Mouse (Mus musculus): Measurements from ENCODE around the gene Zan.

Gene Zan

GRCm38 (mm10) chr5:137349384-137350204 lies 127.3 kb downstream of the Zan start, which contains the start of gene Ephb4:
Gene Ephb4, plus strand, starts transcription at chr5:137350109.
- DNase-seq: peak; percentile 55

DNA sequence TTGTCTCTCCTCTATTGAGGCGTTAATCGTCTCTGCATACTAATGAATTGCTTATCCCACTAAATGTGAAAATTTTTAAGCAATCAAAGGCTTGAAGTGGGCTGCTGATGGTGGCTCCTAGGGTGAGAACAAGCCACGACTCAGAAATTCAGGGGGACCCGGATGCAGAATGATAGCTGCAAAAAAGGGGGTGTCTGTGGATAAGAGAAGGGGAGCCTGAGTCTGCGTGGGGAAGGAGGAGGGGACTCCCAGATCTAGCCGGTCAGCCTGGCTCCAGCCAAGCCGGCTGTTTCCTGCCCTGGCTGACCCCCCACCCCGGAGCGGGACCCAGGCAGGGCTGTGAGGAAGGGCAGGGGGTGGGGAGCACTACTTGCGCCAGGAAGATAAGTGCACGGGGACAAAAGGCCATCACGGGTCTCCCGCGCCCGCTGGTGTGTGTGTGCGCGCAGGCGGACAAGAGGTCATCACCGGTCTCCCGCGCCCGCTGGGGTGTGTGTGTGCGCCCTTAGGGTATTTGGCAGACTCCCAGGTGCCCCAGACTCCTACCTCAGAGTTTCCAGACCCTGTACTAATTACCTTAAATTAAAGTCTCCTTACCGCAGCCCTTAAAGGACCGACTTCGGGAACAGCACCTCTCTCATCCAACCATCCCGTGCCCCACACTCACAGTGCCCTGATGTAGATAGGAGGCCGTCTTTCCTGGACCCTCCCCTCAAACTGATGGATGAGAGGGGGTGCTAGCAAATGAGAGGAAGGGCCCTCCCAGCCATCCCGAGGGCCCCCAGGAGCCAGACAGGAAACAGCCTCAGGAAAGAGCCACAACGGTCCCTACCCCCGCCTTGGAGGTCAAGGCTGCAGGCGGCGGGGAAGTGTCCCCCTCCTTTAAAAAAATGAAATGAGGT lies 128.1 kb downstream of the Zan start:
- no peak for DNase-seq

- no peak for DNase-seq
Observed at GRCm38 (mm10) chr5:137347856-137348255, 129.0 kb downstream of the Zan start.

DNA sequence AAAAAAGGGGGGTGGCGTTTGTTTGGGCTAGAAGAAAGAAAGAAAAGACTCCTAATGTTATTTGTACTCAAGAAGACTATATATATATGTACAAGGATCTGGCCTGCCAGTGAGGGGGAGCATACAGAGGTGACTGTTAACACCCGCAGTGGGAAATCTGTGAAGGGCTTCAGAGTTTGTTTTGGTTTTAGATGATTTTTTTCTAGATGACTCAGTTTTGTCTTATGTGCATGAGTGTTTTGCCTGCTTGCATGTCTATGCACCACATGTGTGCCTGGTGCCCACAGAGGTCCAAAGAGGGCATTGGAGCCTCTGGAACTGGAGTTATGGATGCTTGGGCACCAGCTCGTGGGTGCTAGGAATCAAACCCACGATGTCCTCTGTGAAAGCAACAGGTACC lies 129.9 kb downstream of the Zan start:
- no peak for DNase-seq

- no peak for DNase-seq
Observed at GRCm38 (mm10) chr5:137346388-137346787, 130.5 kb downstream of the Zan start.

GRCm38 (mm10) chr5:137345821-137346220 lies 131.0 kb downstream of the Zan start:
- no peak for DNase-seq

- no peak for DNase-seq
Observed at GRCm38 (mm10) chr5:137343869-137344268, 133.0 kb downstream of the Zan start.

DNA sequence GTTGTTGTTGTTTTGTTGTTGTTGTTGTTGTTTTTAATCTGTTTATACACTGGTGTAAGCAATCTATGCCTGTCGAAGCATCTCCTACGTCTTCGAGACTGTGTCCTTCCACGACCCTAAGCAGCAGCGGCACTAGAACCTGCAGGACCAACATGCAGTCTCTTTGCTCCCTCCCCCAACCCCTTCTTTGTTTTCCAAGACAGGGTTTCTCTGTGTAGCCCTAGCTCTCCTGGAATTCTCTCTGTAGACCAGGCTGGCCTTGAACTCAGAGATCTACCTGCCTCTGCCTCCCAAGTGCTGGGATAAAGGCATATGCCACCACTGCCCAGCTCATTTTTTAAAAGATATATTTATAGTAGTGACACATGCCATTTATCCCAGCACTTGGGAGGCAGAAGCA lies 133.5 kb downstream of the Zan start:
- DNase-seq: no peak

GRCm38 (mm10) chr5:137342407-137343012 lies 134.4 kb downstream of the Zan start:
- DNase-seq: no peak

DNA sequence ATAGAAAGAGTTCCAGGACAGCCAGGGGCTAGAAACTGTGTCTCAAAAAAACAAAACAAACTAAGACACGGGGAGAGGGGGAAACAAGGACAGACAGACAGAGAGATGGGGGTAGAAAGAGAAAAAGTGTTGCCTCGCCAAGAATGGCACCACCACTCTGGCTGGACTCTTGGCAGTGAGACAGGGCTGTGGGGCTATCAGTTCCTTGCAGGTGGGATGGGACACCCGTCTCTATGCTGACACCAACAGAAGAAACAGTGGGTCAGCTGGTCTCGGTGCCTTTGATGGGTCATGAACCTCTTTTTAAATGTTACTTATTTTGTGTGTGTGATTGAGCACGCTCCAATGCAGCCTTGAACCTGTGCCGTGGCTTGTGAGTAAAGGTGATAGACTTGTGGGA lies 136.6 kb downstream of the Zan start:
- no peak for DNase-seq

- peak; percentile 22 for DNase-seq
Observed at GRCm38 (mm10) chr5:137339290-137339979, 137.4 kb downstream of the Zan start.

GRCm38 (mm10) chr5:137338663-137339289 lies 138.1 kb downstream of the Zan start:
- no peak for DNase-seq

- peak; percentile 94 for DNase-seq
Observed at GRCm38 (mm10) chr5:137338256-137338655, 138.6 kb downstream of the Zan start.

DNA sequence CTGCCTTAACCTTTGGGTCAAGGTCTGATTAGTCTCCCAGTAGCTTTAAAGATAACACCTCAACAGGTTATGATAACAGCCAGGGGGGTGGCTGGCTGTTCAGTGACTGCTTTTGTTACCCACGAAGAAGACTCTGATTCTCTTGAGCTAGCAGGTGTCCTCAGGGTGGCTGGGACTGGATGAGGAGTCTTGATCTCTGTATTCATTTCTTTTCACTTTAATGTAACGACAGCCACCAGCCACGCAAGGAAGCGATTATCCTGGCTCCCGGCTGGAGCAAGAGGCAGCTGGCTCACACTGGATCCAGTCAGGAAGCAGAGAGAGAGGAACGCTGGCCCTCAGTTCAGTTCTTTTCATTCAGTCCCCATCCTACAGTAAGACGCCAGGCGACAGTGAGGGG lies 139.7 kb downstream of the Zan start:
- no peak for DNase-seq

DNA sequence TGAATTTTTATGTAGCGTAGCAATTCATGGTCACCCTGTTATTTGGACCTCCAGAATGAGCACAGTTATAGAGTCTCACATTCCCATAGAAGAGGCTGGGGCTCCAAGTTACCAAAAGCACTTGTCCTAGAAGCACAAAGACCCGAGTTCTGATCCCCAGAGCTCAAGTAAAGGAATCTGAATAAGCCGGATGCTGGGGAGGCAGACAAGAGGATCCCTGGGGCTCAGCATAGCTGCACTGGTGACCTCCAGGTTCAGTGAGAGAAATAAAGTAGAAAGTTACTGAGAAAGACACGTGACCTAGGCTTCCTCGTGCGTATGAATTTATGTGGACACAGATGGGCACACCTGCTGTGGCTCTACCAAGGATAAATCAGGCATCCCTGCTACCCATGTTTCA lies 141.8 kb downstream of the Zan start:
- DNase-seq: no peak

GRCm38 (mm10) chr5:137334317-137334716 lies 142.5 kb downstream of the Zan start:
- DNase-seq: no peak

GRCm38 (mm10) chr5:137333512-137334174 lies 143.2 kb downstream of the Zan start, which contains the start of gene Slc12a9:
Gene Slc12a9, minus strand, starts transcription at chr5:137333597.
- DNase-seq: peak; percentile 93

- DNase-seq: no peak
Observed at GRCm38 (mm10) chr5:137332857-137333511, 143.9 kb downstream of the Zan start.

- no peak for DNase-seq
Observed at GRCm38 (mm10) chr5:137330910-137331309, 146.0 kb downstream of the Zan start.

All from right cerebral cortex, adult 18-20 months (tissue).